Mouse (Mus musculus): Measurements from ENCODE around the gene Ssr2. TPM values are rescaled to one million over a fixed set of nuclear protein-coding genes. Genes with fewer than 3 reads are reported as not detected.

Gene Ssr2
- 135 and 155 TPM in 2 replicates for polyA plus RNA-seq (2014; fragmentation: Nextera tagmentation; extraction: Ambion mirVana)

DNA sequence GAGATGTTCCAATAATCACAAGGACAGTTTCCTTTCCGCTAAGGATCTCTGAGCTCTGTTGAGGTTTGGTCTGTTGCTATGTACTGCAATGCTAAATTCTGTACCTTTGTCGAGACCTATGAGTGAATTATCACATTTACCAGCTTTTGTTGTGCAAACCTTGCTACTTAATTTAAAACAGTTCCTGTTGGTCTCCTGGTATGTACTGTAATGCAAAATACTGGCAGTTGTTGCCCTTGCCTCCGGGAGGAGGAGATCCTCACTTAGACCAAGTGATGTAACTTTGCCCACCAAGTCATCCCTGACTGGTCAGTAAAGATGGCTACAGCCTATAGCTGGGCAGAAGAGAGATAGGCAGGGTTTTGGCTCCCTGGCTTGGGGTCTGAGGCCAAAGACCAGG is at the start of gene Ssr2:
TSS of gene Ssr2 (plus strand) at position 337 of the 400 bp plus-strand sequence.
- no peaks in the 10 kb centered on the region for H3K9me3 ChIP-seq (replicated peaks; ENCODE audit: control insufficient read depth, low read length)
- ATAC-seq (no peak), DNase-seq (ENCODE audit: low spot score) (no peak)
- no peak within 1 kb of the TSS for H3K4me2 ChIP-seq (ENCODE audit: low read length)
- H3K4me1 ChIP-seq (ENCODE audit: control insufficient read depth, insufficient read depth, low read length), result peaks cover 5% of the 10 kb centered on the region
- no peaks in the 10 kb centered on the region for H3K36me3 ChIP-seq (ENCODE audit: control insufficient read depth, insufficient read depth, low read length)
- H3K27me3 ChIP-seq (replicated peaks; ENCODE audit: control insufficient read depth, insufficient read depth, low read length), result no peaks in the 10 kb centered on the region
- WGBS, result 87% methylated on average over 3 of the region's 3 CpGs
- no peak within 1 kb of the TSS for H3K9ac ChIP-seq (ENCODE audit: low read length)
- no peak within 1 kb of the TSS for H3K27ac ChIP-seq (ENCODE audit: low read depth, low read length)
- H3K4me3 ChIP-seq (ENCODE audit: low read depth, low read length), result no peak within 1 kb of the TSS

GRCm38 (mm10) chr3:88526157-88527131 is 49.2 kb upstream of the Ssr2 start:
- Histone ChIP-seq H3K9me3 (replicated peaks; ENCODE audit: control insufficient read depth, low read length) (no peaks in the 10 kb centered on the region), H3K4me2 (ENCODE audit: low read length) (peak overlapping the region; percentile 34), H3K4me3 (ENCODE audit: low read depth, low read length) (no peak overlapping the region), H3K9ac (ENCODE audit: low read length) (0 out of 2 replicates have a peak overlapping the region, but pooled peaks have one; percentile 5), H3K27me3 (replicated peaks; ENCODE audit: control insufficient read depth, insufficient read depth, low read length) (no peaks in the 10 kb centered on the region), H3K36me3 (ENCODE audit: control insufficient read depth, insufficient read depth, low read length) (peaks cover 30% of the 10 kb centered on the region), H3K4me1 (ENCODE audit: control insufficient read depth, insufficient read depth, low read length) (peaks cover 31% of the 10 kb centered on the region), H3K27ac (ENCODE audit: low read depth, low read length) (no peak overlapping the region)
- 32% methylated on average over 17 of the region's 17 CpGs for WGBS
- DNase-seq (ENCODE audit: low spot score) (peak; percentile 90), ATAC-seq (peak; percentile 65)

- H3K27ac ChIP-seq (ENCODE audit: low read depth, low read length), result peak overlapping the region; percentile 59; the same call in 1 of the 2 replicates
- WGBS, result 35% methylated on average over 8 of the region's 8 CpGs
- no peaks in the 10 kb centered on the region for H3K9me3 ChIP-seq (replicated peaks; ENCODE audit: control insufficient read depth, low read length)
- H3K4me2 ChIP-seq (ENCODE audit: low read length), result peak overlapping the region; percentile 92
- ATAC-seq (no peak), DNase-seq (ENCODE audit: low spot score) (no peak)
- no peaks in the 10 kb centered on the region for H3K27me3 ChIP-seq (replicated peaks; ENCODE audit: control insufficient read depth, insufficient read depth, low read length)
- H3K36me3 ChIP-seq (ENCODE audit: control insufficient read depth, insufficient read depth, low read length), result peaks cover 30% of the 10 kb centered on the region
- H3K4me3 ChIP-seq (ENCODE audit: low read depth, low read length), result peak overlapping the region; percentile 11; the same call in 1 of the 2 replicates
- H3K4me1 ChIP-seq (ENCODE audit: control insufficient read depth, insufficient read depth, low read length), result peaks cover 31% of the 10 kb centered on the region
- peak overlapping the region; percentile 53 for H3K9ac ChIP-seq (ENCODE audit: low read length)
Observed at GRCm38 (mm10) chr3:88527565-88527964, 48.1 kb upstream of the Ssr2 start.

- no peak overlapping the region for H3K4me3 ChIP-seq (ENCODE audit: low read depth, low read length)
- WGBS, result 80% methylated on average over 11 of the region's 11 CpGs
Observed at GRCm38 (mm10) chr3:88528646-88529045, 47.0 kb upstream of the Ssr2 start.

DNA sequence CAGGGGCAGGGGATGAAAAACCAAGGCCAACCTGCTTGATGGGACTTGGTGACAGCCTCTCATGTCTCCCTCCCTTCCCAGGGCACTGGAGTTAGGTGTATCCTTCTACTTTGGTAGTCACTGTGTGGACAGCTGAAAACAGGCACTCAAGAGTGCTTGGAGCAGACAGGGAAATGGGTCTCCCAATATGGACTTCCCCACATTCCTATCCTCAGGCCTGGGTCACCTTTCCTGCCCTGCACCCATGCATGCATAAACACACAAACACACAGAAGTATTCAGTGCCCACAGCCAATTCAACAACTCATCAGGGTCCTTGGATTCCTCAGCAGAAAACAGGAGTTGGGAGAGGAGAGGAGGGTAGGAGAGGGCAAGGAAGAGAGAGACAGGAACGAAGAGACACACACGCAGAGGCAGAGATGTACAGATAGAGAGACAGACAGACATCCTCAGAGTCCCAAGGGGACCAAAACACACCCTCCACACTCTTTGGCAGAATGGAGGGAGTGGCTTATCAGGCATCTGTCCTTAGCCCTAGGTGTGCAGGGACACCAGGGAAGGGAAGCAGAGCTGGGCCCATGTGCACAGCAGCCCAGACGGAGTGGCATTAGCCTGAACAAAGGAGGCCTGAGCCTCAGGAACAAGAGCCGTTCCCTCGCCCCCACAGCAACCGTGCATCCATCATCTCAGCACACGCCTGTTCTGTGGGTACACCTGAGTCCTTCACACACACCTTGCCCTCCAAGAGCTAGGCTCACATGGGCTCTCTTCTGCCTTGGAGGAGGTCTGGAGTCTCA is 46.3 kb upstream of the Ssr2 start:
- ATAC-seq (no peak), DNase-seq (ENCODE audit: low spot score) (no peak)
- WGBS, result 24% methylated on average over 7 of the region's 7 CpGs
- Histone ChIP-seq H3K36me3 (ENCODE audit: control insufficient read depth, insufficient read depth, low read length) (peaks cover 15% of the 10 kb centered on the region), H3K4me3 (ENCODE audit: low read depth, low read length) (peak overlapping the region; percentile 86), H3K27me3 (replicated peaks; ENCODE audit: control insufficient read depth, insufficient read depth, low read length) (no peaks in the 10 kb centered on the region), H3K27ac (ENCODE audit: low read depth, low read length) (peak overlapping the region; percentile 99), H3K4me1 (ENCODE audit: control insufficient read depth, insufficient read depth, low read length) (peaks cover 31% of the 10 kb centered on the region), H3K9me3 (replicated peaks; ENCODE audit: control insufficient read depth, low read length) (no peaks in the 10 kb centered on the region), H3K4me2 (ENCODE audit: low read length) (peak overlapping the region; percentile 92), H3K9ac (ENCODE audit: low read length) (peak overlapping the region; percentile 100)

More at GRCm38 (mm10) chr3:88528646-88529045, 47.0 kb upstream of the Ssr2 start:
- H3K4me1 ChIP-seq (ENCODE audit: control insufficient read depth, insufficient read depth, low read length), result peaks cover 31% of the 10 kb centered on the region
- H3K27me3 ChIP-seq (replicated peaks; ENCODE audit: control insufficient read depth, insufficient read depth, low read length), result no peaks in the 10 kb centered on the region
- DNase-seq (ENCODE audit: low spot score) (no peak), ATAC-seq (no peak)
- peak overlapping the region; percentile 92 for H3K4me2 ChIP-seq (ENCODE audit: low read length)
- H3K27ac ChIP-seq (ENCODE audit: low read depth, low read length), result 0 out of 2 replicates have a peak overlapping the region, but pooled peaks have one; percentile 99
- H3K9ac ChIP-seq (ENCODE audit: low read length), result peak overlapping the region; percentile 100; the same call in 1 of the 2 replicates
- H3K9me3 ChIP-seq (replicated peaks; ENCODE audit: control insufficient read depth, low read length), result no peaks in the 10 kb centered on the region
- H3K36me3 ChIP-seq (ENCODE audit: control insufficient read depth, insufficient read depth, low read length), result peaks cover 20% of the 10 kb centered on the region

DNA sequence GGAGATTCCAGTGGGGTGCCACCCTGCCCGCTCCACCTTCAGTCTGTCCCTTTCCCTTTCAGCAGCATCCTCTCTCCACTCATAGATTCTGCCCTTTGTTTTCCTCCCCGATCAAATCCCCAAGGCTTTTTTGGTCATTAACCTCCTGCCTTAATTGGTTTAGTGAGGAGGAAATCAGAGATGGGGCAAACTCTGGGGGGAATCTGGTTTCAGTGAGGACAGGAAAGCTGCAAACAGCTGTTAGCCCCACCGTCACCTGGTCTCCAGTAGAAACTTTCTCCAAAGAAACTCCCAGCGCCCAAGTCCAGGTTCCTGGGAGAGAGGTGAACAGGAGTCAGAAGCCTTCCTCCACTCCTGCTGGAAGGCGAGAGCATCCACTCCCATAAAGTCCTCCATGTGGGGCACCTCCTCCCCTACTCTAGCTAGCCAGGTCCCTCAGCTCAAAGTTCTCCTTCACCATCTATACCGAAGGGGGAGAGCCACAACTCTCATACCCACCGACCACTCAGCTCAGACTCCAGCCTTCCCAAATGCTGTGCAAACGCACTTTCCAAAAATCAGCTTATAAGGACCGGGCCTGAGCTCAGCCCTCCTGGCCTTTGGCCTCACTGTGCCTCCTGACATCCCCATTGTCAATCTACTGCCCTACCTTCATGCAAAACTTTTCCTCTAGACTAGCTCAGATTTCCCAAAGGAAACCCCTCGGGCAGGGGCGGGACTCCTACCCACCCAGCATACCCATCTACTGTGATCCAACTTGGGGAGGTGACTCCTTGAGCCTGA is 45.4 kb upstream of the Ssr2 start:
- WGBS, result 2% methylated on average over 11 of the region's 11 CpGs

GRCm38 (mm10) chr3:88531348-88532298 is 44.1 kb upstream of the Ssr2 start:
- peaks cover 26% of the 10 kb centered on the region for H3K36me3 ChIP-seq (ENCODE audit: control insufficient read depth, insufficient read depth, low read length)
- peaks cover 48% of the 10 kb centered on the region for H3K4me1 ChIP-seq (ENCODE audit: control insufficient read depth, insufficient read depth, low read length)
- ATAC-seq, result peak; percentile 89
- peak; percentile 96 for DNase-seq (ENCODE audit: low spot score)
- H3K9me3 ChIP-seq (replicated peaks; ENCODE audit: control insufficient read depth, low read length), result no peaks in the 10 kb centered on the region
- peak overlapping the region; percentile 86 for H3K4me3 ChIP-seq (ENCODE audit: low read depth, low read length)
- under 1% methylated on average over 60 of the region's 63 CpGs for WGBS
- H3K27me3 ChIP-seq (replicated peaks; ENCODE audit: control insufficient read depth, insufficient read depth, low read length), result no peaks in the 10 kb centered on the region
- peak overlapping the region; percentile 99 for H3K27ac ChIP-seq (ENCODE audit: low read depth, low read length)
- peak overlapping the region; percentile 92 for H3K4me2 ChIP-seq (ENCODE audit: low read length)
- peak overlapping the region; percentile 100 for H3K9ac ChIP-seq (ENCODE audit: low read length)

More for the DNA sequence above, 45.4 kb upstream of the Ssr2 start:
- Histone ChIP-seq H3K4me3 (ENCODE audit: low read depth, low read length) (peak overlapping the region; percentile 86), H3K27me3 (replicated peaks; ENCODE audit: control insufficient read depth, insufficient read depth, low read length) (no peaks in the 10 kb centered on the region), H3K4me2 (ENCODE audit: low read length) (peak overlapping the region; percentile 92), H3K9me3 (replicated peaks; ENCODE audit: control insufficient read depth, low read length) (no peaks in the 10 kb centered on the region), H3K27ac (ENCODE audit: low read depth, low read length) (peak overlapping the region; percentile 99), H3K4me1 (ENCODE audit: control insufficient read depth, insufficient read depth, low read length) (peaks cover 39% of the 10 kb centered on the region), H3K36me3 (ENCODE audit: control insufficient read depth, insufficient read depth, low read length) (peaks cover 17% of the 10 kb centered on the region), H3K9ac (ENCODE audit: low read length) (peak overlapping the region; percentile 100)
- DNase-seq (ENCODE audit: low spot score) (no peak), ATAC-seq (no peak)
